In the genomic region with DNA sequence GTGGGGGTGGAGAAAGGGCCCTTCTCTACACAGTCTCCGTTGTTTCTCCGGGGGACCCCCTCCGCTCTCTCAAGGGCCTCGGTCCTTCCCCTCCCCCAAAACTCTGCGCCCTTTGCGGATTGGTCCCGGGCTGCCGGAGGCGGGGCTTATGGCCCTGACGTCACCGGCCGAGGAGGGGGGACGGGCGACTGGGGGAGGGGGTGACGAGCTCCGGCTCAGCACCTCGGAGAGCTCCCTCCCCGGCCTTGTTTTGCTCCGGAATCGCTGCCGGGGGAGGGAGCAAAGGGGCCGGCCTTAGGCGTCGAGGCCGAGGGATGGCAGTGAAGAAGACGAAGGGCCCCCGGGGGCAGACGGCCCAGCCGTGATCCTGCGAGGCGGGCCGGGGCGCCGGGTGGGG, we compare ENCODE assay signal across 1 mouse cellular context.
TF ChIP-seq lines count a peak whose summit lies in the region.

A gene (plus strand): TSS at position 166 of the 397 bp plus-strand sequence.

TF ChIP-seq in CH12.LX, 34 proteins besides CTCF, POLR2A, EP300 and RAD21 (continued from another document):
- TF ChIP-seq KAT2A (IDR thresholded peaks at IDR 0.05; ENCODE audit: insufficient replicate concordance, low read length) (no peak), MEF2A (IDR thresholded peaks at IDR 0.05; ENCODE audit: borderline replicate concordance, low read depth, low read length) (no peak; the same call in 1 of the 2 replicates), CHD2 (IDR thresholded peaks at IDR 0.05; ENCODE audit: low read length) (peak; percentile 97), UBTF (IDR thresholded peaks at IDR 0.05; ENCODE audit: low read depth, low read length) (peak; percentile 93)
TF ChIP-seq in CH12.LX: peak in this region for 11.
